Mouse (Mus musculus): ENCODE data around the gene Tnrc6b.

GRCm38 (mm10) chr15:80688536-80688935 is 22.6 kb upstream of the Tnrc6b start:
- TF ChIP-seq MAX (IDR thresholded peaks at IDR 0.05) = no peak
- TF ChIP-seq CTCF (IDR thresholded peaks at IDR 0.05; ENCODE audit: control insufficient read depth, insufficient read depth, insufficient read length) = no peak
- TF ChIP-seq USF1 (IDR thresholded peaks at IDR 0.05; ENCODE audit: low read depth) = no peak
- TF ChIP-seq MYOG (IDR thresholded peaks at IDR 0.05; ENCODE audit: control insufficient read depth, extremely low read depth, insufficient read length) = no peak
- TF ChIP-seq MYOD1 (IDR thresholded peaks at IDR 0.05; ENCODE audit: control insufficient read depth, insufficient read length, low read depth) = no peak
- TF ChIP-seq CEBPB (IDR thresholded peaks at IDR 0.05; ENCODE audit: low read depth) = no peak
- no peak for TF ChIP-seq FOSL1 (IDR thresholded peaks at IDR 0.05; ENCODE audit: insufficient read depth, low read length, poor library complexity, severe bottlenecking)
